Mouse (Mus musculus) intestine, embryonic 14.5 days (tissue): ENCODE measurements at regions not wholly inside any gene's neighbourhood (a gene's known extent, or its start where the extent isn't known, plus 50 kb on each side); places are given as distances from the start of the nearest gene placed in this dataset.

Source experiments
- ATAC-seq: fragments of 200-750 bp; cut with Nextera tagmentation; replicated peaks from 2 replicates; pipeline ENCODE4 v1.8.0; 2017; ENCODE audit warnings: low read depth, moderate number of reproducible peaks, moderate TSS enrichment, moderate library complexity; ENCODE audit not compliant: low FRiP score, low TSS enrichment
- DNase-seq: peaks from one replicate; pipeline ENCODE4 v3.0.0-alpha.2; 2018; ENCODE audit warnings: low spot score
- H3K27ac ChIP-seq: fragments of 300-500 bp; sonication (generic); 2 replicates; pipeline ENCODE4 v1.5.1; 2014; ENCODE audit warnings: low read depth, mild to moderate bottlenecking, control low read depth
- H3K27me3 ChIP-seq: fragments of 300-500 bp; sonication (generic); replicated peaks from 2 replicates; pipeline ENCODE4 v1.6.1; 2014; ENCODE audit warnings: low read length, control low read depth; ENCODE audit not compliant: control insufficient read depth, insufficient read depth
- H3K36me3 ChIP-seq: fragments of 300-500 bp; sonication (generic); 2 replicates; pipeline ENCODE4 v1.6.1; 2014; ENCODE audit warnings: low read length, control low read depth; ENCODE audit not compliant: control insufficient read depth, insufficient read depth
- H3K4me1 ChIP-seq: fragments of 300-500 bp; sonication (generic); replicated peaks from 2 replicates; pipeline ENCODE4 v1.6.1; 2014; ENCODE audit warnings: low read length, control low read depth, mixed read lengths; ENCODE audit not compliant: control insufficient read depth, insufficient read depth
- H3K4me2 ChIP-seq: fragments of 300-500 bp; sonication (generic); 2 replicates; pipeline ENCODE4 v1.6.1; 2014; ENCODE audit warnings: low read length
- H3K4me3 ChIP-seq: fragments of 300-500 bp; sonication (generic); 2 replicates; pipeline ENCODE4 v1.5.1; 2014; ENCODE audit warnings: low read depth, low read length, control low read depth, mixed read lengths
- H3K9ac ChIP-seq: fragments of 300-500 bp; sonication (generic); 2 replicates; pipeline ENCODE4 v1.6.1; 2014; ENCODE audit warnings: mild to moderate bottlenecking, low read length
- H3K9me3 ChIP-seq: fragments of 300-500 bp; sonication (generic); 2 replicates; pipeline ENCODE4 v1.6.1; 2016; ENCODE audit warnings: low read length, control low read depth; ENCODE audit not compliant: control insufficient read depth
- WGBS: fragments of 180-500 bp; shearing (Covaris S2); extraction: QIAGEN DNeasy Blood & Tissue Kit; methylation state at CpG from one replicate; pipeline ENCODE4 v1.1.7; 2014; 5-methylcytosine and 5-hydroxymethylcytosine counted together

DNA sequence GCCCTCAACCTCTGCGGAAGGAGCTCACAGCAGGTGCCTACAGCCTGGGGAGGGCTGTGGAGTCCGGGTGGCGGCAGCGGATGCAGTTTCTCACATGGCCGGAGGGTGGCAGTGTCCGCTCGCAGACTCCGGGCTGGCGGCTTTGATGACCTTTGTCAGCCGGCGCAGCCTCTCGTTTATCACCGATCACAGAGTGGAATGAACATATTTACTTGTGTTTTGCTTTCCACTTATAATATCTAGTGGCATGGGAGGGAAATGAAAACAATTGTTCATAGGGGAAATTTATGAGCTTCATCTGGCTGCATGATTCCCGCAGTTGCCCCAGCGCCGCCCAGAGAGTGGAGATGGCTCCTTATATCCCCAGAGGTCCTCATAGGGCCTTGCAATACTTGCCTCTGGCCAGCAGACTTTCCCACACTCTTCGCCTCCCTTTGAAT lies 99.2 kb upstream of the Zfp507 start:
- Histone ChIP-seq H3K27ac (no peak overlapping the region), H3K36me3 (no peaks in the 10 kb centered on the region), H3K9me3 (no peaks in the 10 kb centered on the region), H3K9ac (no peak overlapping the region), H3K4me3 (no peak overlapping the region), H3K27me3 (no peaks in the 10 kb centered on the region), H3K4me1 (no peaks in the 10 kb centered on the region; the same call in 1 of the 2 replicates), H3K4me2 (peak overlapping the region; percentile 40)
- DNase-seq (peak; percentile 89), ATAC-seq (0 out of 2 replicates have a peak, but pooled peaks have one; percentile 43)
- WGBS = 4% methylated on average over 17 of the region's 17 CpGs

DNA sequence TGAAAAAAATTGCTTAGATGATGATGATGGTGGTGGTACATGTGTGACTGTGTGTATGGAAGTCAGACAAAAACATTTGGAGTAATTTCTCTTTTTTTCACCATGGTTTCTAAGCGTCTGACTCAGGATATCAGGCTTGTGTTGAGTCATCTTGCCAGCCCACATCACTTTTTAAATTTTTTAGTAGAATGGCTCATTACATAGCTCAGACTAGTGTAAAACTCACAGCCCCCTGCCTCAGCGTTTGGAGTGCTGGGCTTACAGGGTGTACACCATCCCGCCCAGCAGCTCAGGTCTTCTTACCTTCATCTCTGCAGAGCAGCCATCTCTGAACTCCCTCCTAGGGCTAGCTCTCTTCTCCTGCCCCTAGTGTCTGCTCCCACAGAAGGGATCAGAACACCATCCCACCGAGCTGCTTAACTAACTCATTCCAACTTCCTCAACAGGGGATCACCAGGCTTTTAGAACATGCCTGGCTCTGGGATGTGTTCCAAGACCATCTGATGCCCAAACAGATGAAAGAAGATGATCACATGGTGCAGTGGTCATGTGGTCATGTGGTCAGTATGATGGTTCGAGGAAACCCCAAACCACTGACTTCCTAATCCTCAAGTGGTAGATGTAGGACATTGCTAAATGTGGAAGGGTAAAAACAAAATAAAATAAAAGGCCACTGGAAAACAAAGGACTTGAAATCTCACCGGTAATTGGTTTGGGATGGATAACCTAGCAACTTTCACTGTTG lies 96.1 kb upstream of the Zfp507 start:
- no peak overlapping the region for H3K9ac ChIP-seq

DNA sequence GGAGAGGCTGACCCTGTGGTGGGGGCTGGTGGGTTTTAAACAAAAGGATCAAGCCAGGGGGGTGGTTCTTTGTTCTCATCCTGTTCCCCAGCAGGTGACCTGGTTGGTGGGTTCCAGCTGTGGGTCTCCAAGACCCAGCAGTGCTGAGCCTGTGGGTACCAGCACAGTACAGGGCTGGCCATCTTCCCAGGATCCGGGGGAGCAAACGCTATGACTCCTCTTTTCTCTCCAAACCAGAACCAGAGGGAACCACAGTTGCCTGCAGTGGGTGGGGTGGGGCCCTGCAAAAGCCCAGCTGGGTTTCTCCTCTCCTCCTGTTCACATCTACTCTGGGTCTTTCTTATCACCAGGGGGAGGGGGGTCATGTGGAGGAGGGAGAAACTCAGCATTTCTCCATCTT lies 90.5 kb upstream of the Zfp507 start:
- no peaks in the 10 kb centered on the region for H3K27me3 ChIP-seq
- H3K27ac ChIP-seq = no peak overlapping the region
- H3K9ac ChIP-seq = no peak overlapping the region
- no peak overlapping the region for H3K4me3 ChIP-seq
- no peak overlapping the region for H3K4me2 ChIP-seq
- ATAC-seq = no peak
- H3K36me3 ChIP-seq = no peaks in the 10 kb centered on the region
- WGBS = 50% methylated on average over 2 of the region's 2 CpGs
- DNase-seq = no peak
- no peaks in the 10 kb centered on the region for H3K9me3 ChIP-seq
- no peaks in the 10 kb centered on the region for H3K4me1 ChIP-seq

More for the DNA sequence above, 96.1 kb upstream of the Zfp507 start:
- Histone ChIP-seq H3K27ac (no peak overlapping the region), H3K9me3 (no peaks in the 10 kb centered on the region), H3K27me3 (no peaks in the 10 kb centered on the region), H3K36me3 (no peaks in the 10 kb centered on the region), H3K4me2 (no peak overlapping the region), H3K4me3 (no peak overlapping the region), H3K4me1 (no peaks in the 10 kb centered on the region; the same call in 1 of the 2 replicates)
- 87% methylated on average over 6 of the region's 6 CpGs for WGBS
- ATAC-seq = no peak
- DNase-seq = no peak

DNA sequence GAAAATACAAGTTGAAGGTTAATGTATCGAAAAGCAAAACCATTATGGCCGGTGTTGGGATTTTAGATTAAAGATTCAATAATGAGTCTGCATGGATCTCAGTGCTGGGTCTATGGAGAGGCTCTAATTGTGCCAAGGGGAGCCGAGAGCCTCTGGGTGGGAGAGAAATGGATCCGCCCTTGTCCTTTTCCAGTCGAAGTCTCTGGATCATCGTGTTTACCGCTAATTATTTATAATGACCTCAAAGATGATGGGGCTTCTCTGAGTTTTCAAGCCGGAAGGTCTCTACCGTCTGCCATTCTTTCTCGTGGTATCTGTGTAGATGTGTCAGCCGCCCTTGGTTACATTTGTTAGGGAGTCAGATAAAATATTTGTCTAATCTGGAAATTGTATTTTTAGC lies 83.2 kb upstream of the Zfp507 start:
- ATAC-seq (no peak), DNase-seq (no peak)
- Histone ChIP-seq H3K4me2 (no peak overlapping the region), H3K27me3 (no peaks in the 10 kb centered on the region), H3K9me3 (no peaks in the 10 kb centered on the region), H3K4me1 (no peaks in the 10 kb centered on the region), H3K4me3 (no peak overlapping the region), H3K36me3 (no peaks in the 10 kb centered on the region), H3K27ac (no peak overlapping the region), H3K9ac (no peak overlapping the region)
- 82% methylated on average over 11 of the region's 11 CpGs for WGBS

DNA sequence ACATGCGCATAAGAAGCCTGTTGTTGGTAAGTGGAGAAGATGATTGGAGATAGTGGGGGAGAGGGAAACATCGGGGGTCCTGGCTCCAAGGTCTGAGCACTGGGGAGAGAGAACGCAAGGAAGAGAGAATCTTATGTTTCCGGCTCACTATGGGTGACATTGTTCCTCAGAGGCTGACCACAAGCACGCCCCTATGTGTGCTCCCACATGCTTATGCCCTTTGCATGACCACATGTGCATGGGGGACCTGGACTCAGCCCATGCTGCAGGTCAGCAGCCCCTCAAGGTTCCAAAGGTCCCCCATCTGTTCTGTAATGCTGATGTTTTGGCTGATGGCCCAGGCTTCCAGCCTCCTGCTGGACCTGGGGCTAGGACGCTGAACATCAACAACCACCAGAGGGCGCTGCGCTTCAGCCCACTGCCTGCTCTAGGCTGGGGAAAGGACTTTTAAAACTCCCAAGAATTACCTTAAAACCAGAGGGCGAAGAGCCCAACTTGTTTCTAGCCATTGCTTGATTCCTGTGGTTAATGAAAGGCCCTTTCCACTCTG lies 77.0 kb upstream of the Zfp507 start:
- DNase-seq (peak; percentile 88), ATAC-seq (peak; percentile 55; the same call in 1 of the 2 replicates)
- H3K9ac ChIP-seq = no peak overlapping the region
- H3K9me3 ChIP-seq = no peaks in the 10 kb centered on the region
- no peaks in the 10 kb centered on the region for H3K36me3 ChIP-seq
- H3K4me3 ChIP-seq = no peak overlapping the region
- no peak overlapping the region for H3K27ac ChIP-seq
- H3K4me1 ChIP-seq = no peaks in the 10 kb centered on the region
- H3K4me2 ChIP-seq = no peak overlapping the region
- no peaks in the 10 kb centered on the region for H3K27me3 ChIP-seq
- WGBS = 53% methylated on average over 9 of the region's 9 CpGs

- H3K27me3 ChIP-seq = no peaks in the 10 kb centered on the region
- no peaks in the 10 kb centered on the region for H3K4me1 ChIP-seq
- WGBS = 78% methylated on average over 7 of the region's 7 CpGs
- no peaks in the 10 kb centered on the region for H3K36me3 ChIP-seq
- H3K4me3 ChIP-seq = no peak overlapping the region
- no peak overlapping the region for H3K4me2 ChIP-seq
- DNase-seq (no peak), ATAC-seq (no peak)
- no peak overlapping the region for H3K9ac ChIP-seq
- H3K9me3 ChIP-seq = 0 out of 2 replicates have a peak, but pooled peaks cover 2% of the 10 kb centered on the region
- H3K27ac ChIP-seq = no peak overlapping the region
These were observed 75.4 kb upstream of the Zfp507 start for GRCm38 (mm10) chr7:35878164-35878563.

GRCm38 (mm10) chr7:35861049-35861448 lies 58.2 kb upstream of the Zfp507 start:
- DNase-seq = no peak

DNA sequence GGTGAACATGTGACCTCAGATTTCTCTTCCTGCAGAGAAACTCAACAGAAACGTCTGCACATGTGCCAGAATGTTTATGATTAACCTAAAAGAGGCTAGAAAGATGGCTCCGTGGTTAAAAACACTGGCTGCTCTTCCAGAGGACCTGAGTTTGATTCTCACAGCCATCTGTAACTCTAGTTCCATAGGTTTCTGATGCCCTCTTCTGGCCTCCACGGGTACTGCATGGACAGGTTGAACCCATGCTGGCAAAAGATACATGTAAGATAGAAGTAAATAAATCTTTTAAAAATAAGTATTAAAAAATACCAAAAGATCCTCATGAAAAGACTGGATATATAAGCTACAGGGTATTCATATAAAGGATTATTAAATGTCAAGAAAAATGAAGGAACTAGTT lies 56.8 kb upstream of the Zfp507 start:
- Histone ChIP-seq H3K9me3 (0 out of 2 replicates have a peak, but pooled peaks cover 2% of the 10 kb centered on the region), H3K27me3 (no peaks in the 10 kb centered on the region), H3K4me2 (no peak overlapping the region), H3K4me3 (no peak overlapping the region), H3K36me3 (no peaks in the 10 kb centered on the region), H3K9ac (no peak overlapping the region), H3K27ac (no peak overlapping the region), H3K4me1 (no peaks in the 10 kb centered on the region)
- 21% methylated on average over 3 of the region's 3 CpGs for WGBS
- no peak for ATAC-seq
- DNase-seq = no peak

More at GRCm38 (mm10) chr7:35861049-35861448, 58.2 kb upstream of the Zfp507 start:
- H3K36me3 ChIP-seq = no peaks in the 10 kb centered on the region
- 0 out of 2 replicates have a peak, but pooled peaks cover 2% of the 10 kb centered on the region for H3K9me3 ChIP-seq
- ATAC-seq = no peak
- H3K27me3 ChIP-seq = no peaks in the 10 kb centered on the region
- no peaks in the 10 kb centered on the region for H3K4me1 ChIP-seq
- H3K4me3 ChIP-seq = no peak overlapping the region
- no peak overlapping the region for H3K4me2 ChIP-seq
- 63% methylated on average over 10 of the region's 10 CpGs for WGBS
- H3K27ac ChIP-seq = no peak overlapping the region
- no peak overlapping the region for H3K9ac ChIP-seq
